Mouse (Mus musculus) small intestine, adult 2 months (tissue): ENCODE data around the gene Kif9.

ENCODE experiments used
- CTCF ChIP-seq: fragments of 200-500 bp; IDR thresholded peaks from 2 replicates; pipeline ENCODE4 v1.5.1; 2012; ENCODE audit warnings: low read depth, mild to moderate bottlenecking, control low read depth, inconsistent platforms, low read length, moderate library complexity, mixed read lengths; ENCODE audit not compliant: insufficient replicate concordance, insufficient read length; ENCODE audit errors: extremely low read depth
- POLR2A ChIP-seq: fragments of 200-500 bp; IDR thresholded peaks from 2 replicates; pipeline ENCODE4 v1.6.1; 2012; ENCODE audit warnings: low read depth, mild to moderate bottlenecking, control low read depth, inconsistent platforms, low read length, moderate library complexity

GRCm38 (mm10) chr9:110452523-110452922 is 24.2 kb upstream of the Kif9 start:
- TF ChIP-seq POLR2A (no peak), CTCF (no peak)
